Mouse (Mus musculus): ENCODE data around the gene Gm6902.
"Not testable (repeated sequence)": the region's sequence is repeated elsewhere in the genome, so short reads cannot be mapped to it uniquely, and the experiment has no call there.

Gene Gm6902

DNA sequence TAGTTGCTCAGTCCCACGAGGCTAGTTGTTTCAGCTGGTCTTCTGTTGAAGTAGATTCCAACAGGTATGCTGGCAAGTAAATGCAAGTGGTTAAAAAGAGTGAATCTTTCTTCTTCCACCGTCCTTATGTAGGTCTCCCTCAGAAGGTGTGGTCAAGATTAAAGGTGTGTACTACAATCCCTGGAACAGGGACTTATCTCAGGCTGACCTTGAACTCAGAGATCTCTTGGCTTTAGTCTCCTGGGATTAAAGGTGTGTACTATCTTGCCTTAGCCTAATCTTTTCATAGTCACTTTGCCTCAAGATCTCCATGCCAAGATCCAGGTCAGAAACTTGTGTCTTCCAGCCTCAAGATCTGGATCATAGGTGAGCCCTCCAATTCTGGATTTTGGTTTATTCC is at the start of gene Gm6902:
Gm6902 (minus strand) TSS at position 101 of the 400 bp plus-strand sequence.
- DNase-seq: not testable (repeated sequence)

DNA sequence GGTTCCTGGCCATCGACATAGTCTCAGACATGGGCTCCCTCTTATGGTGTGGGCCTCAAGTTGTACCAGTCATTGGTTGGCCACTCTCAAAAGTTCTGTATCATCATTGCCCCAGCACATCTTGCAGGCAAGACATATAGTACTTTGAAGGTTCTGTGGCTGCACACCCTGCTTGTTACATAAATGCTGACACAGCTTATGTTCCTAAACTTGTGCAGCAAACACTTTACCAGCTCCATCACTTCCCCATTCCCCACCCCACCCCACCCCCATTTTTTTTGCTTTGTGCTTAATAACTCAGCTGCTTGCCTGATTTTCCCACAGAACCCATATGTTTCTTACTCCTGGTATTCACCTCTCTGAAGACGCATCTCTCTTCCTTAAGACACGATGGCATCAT is 22.2 kb upstream of the Gm6902 start, which contains the start of gene Nlrp4e:
Nlrp4e (plus strand) TSS at position 301 of the 400 bp plus-strand sequence.
- not testable (repeated sequence) for DNase-seq

GRCm38 (mm10) chr7:23251582-23251981 is 27.1 kb downstream of the Gm6902 start, which contains the start of gene Vmn1r166:
Gene Vmn1r166, minus strand, starts transcription at chr7:23251682.
- DNase-seq: not testable (repeated sequence)
